Mouse (Mus musculus) testis, adult 2 months (tissue): ENCODE data around the gene Igfbp7.

Source experiments
- CTCF ChIP-seq: fragments of 200-500 bp; IDR thresholded peaks from 2 replicates; pipeline ENCODE4 v1.5.1; 2012; ENCODE audit warnings: low read depth, mild to moderate bottlenecking, inconsistent platforms, low read length, moderate library complexity; ENCODE audit not compliant: control insufficient read depth, insufficient read depth, insufficient replicate concordance
- POLR2A ChIP-seq: fragments of 200-500 bp; IDR thresholded peaks from 2 replicates; pipeline ENCODE4 v1.6.1; 2012; ENCODE audit warnings: low read depth, mild to moderate bottlenecking, inconsistent platforms, low read length, moderate library complexity; ENCODE audit not compliant: control insufficient read depth

- no peak for TF ChIP-seq CTCF
- TF ChIP-seq POLR2A: no peak
Observed at GRCm38 (mm10) chr5:77383799-77384554, 23.9 kb downstream of the Igfbp7 start.
